In the genomic region with DNA sequence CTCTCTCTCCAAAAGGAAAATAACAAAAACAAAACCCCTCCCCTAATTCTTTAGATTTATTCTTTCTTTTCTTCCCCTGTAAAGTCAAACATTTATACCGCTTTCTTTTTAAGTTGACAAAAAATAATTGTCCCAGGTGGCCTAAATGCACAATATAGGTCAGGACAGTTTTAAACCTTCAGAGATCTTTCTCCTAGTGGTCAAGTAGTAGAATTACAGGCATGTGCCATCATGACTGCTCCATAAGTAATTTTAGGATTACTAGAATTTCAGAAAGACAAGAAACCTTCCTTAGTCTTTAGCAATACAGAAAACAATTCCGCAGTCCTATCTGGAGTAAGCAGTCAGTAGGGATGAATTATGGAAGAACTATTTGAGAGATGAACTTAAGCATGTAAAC, we compare ENCODE assay signal across 15 mouse cellular contexts. TPM values are rescaled to one million over a fixed set of nuclear protein-coding genes. Genes with fewer than 3 reads are reported as not detected.
A peak's percentile ranks its signal among the peaks of the same experiment; 100 is the strongest.
DNase-seq lines count a peak whose midpoint lies in the region; ATAC-seq and TF ChIP-seq lines count a peak whose summit lies in the region.
"Had no signal": no experiment of that assay in that cellular context is flagged by ENCODE, and none has a peak within 500 bp of the region (broad histone marks: within the 10 kb centered on the region; RNA-seq: fewer than 3 reads in every experiment).

No protein-coding gene starts in this region.

- no peak for DNase-seq in left cerebral cortex, adult 2 months (ENCODE audit: extremely low spot score in 1 of 2, low spot score in 2 of 2)
- no peak for DNase-seq in left cerebral cortex, adult 18-20 months (ENCODE audit: low spot score in 2 of 2)
- peak; percentile 14 for DNase-seq in CD4-positive helper T cell, adult 2 months (ENCODE audit: low read depth, low spot score)
- DNase-seq in MN1 (ENCODE audit: low spot score): peak; percentile 29
- no peak for DNase-seq in spleen, adult 18-20 months
- DNase-seq in heart, postnatal 10 days: no peak
- DNase-seq: heart, postnatal 14 days; kidney, postnatal 14 days; layer of hippocampus, postnatal 36 days; thymus, postnatal 25 days had no signal

- ATAC-seq in monocyte, adult 5-6 weeks (replicated peaks; ENCODE audit: insufficient number of reproducible peaks, low FRiP score, low TSS enrichment, poor library complexity, severe bottlenecking): 0 out of 2 replicates have a peak, but pooled peaks have one; percentile 29
- ATAC-seq: forebrain, embryonic 16.5 days; midbrain, embryonic 13.5 days had no signal

- H3K4me3 ChIP-seq in left cerebral cortex, adult 2 months: no peak overlapping the region
- H3K4me3 ChIP-seq: limb, embryonic 12.5 days; lung, embryonic 15.5 days; midbrain, embryonic 13.5 days had no signal

- TF ChIP-seq CTCF in left cerebral cortex, adult 2 months (IDR thresholded peaks at IDR 0.05): peak; percentile 62

- intact Hi-C loops in left cerebral cortex, adult 2 months (cut with DNase I): no loop called here
- intact Hi-C loops in heart, postnatal 10 days (cut with DNase I): no loop called here

- no peak overlapping the region for H3K27ac ChIP-seq in left cerebral cortex, adult 2 months
- H3K27ac ChIP-seq: limb, embryonic 12.5 days; lung, embryonic 15.5 days; midbrain, embryonic 13.5 days had no signal

RNA-seq across cellular contexts. Expression of gene Mmadhc, which starts 5.8 kb away (rescaled TPM):
- total RNA-seq in left cerebral cortex, adult 2 months (2021): 10 to 100 TPM; 48.1 to 57.1 TPM
- total RNA-seq in left cerebral cortex, adult 18-20 months (2021): 10 to 100 TPM; 51.2 to 52.5 TPM
- total RNA-seq in monocyte, adult 5-6 weeks (2017): 44.5 to 47.4 TPM (median 46.0 TPM) in 3 replicates
- 100 to 1,000 TPM; 152 to 156 TPM for total RNA-seq in heart, postnatal 10 days (2021)

Comparison
In these comparisons a context has a peak if more than half of its experiments do, and no peak if none do; other contexts are left out.
1. DNase-seq: peak in CD4-positive helper T cell, adult 2 months (single experiment) and MN1 (single experiment); none in left cerebral cortex, adult 2 months (0 of 2), left cerebral cortex, adult 18-20 months (0 of 2), spleen, adult 18-20 months (0 of 2) and heart, postnatal 10 days (0 of 2).